Mouse (Mus musculus) C2C12 (cell line): ENCODE measurements around the gene Prdx5. TPM values are rescaled to one million over a fixed set of nuclear protein-coding genes. Genes with fewer than 3 reads are reported as not detected.

Source experiments
- H3K27me3 ChIP-seq: one replicate; pipeline ENCODE4 v1.6.1; 2011; ENCODE audit not compliant: control insufficient read depth, insufficient read depth, insufficient read length
- H3K36me3 ChIP-seq: one replicate; pipeline ENCODE4 v1.6.1; 2011; ENCODE audit not compliant: control insufficient read depth, insufficient read depth
- H3K4me3 ChIP-seq: one replicate; pipeline ENCODE4 v1.5.1; 2011; ENCODE audit warnings: mild to moderate bottlenecking, control low read depth; ENCODE audit not compliant: poor library complexity, insufficient read depth, severe bottlenecking
- H3K79me2 ChIP-seq: one replicate; pipeline ENCODE4 v1.6.1; 2011; ENCODE audit not compliant: control insufficient read depth, insufficient read depth
- H3K79me3 ChIP-seq: one replicate; pipeline ENCODE4 v1.6.1; 2011; ENCODE audit warnings: low read depth, control low read depth
- H3ac ChIP-seq: one replicate; pipeline ENCODE3; 2011; ENCODE audit warnings: low read depth; ENCODE audit not compliant: control insufficient read depth, insufficient read length
- CEBPB ChIP-seq: IDR thresholded peaks from one replicate; pipeline ENCODE4 v1.6.1; 2011; ENCODE audit warnings: low read depth, mild to moderate bottlenecking, control low read depth, moderate library complexity
- CTCF ChIP-seq: IDR thresholded peaks from one replicate; pipeline ENCODE4 v1.5.1; 2011; ENCODE audit not compliant: control insufficient read depth, insufficient read depth, insufficient read length
- FOSL1 ChIP-seq: IDR thresholded peaks from one replicate; pipeline ENCODE4 v1.8.0; 2011; ENCODE audit warnings: mild to moderate bottlenecking, low read length; ENCODE audit not compliant: poor library complexity, insufficient read depth, severe bottlenecking
- MAX ChIP-seq: IDR thresholded peaks from one replicate; pipeline ENCODE4 v1.6.1; 2011; ENCODE audit warnings: mild to moderate bottlenecking, control low read depth
- MYOD1 ChIP-seq: IDR thresholded peaks from one replicate; pipeline ENCODE4 v1.6.1; 2011; ENCODE audit warnings: low read depth; ENCODE audit not compliant: control insufficient read depth, insufficient read length
- MYOG ChIP-seq: IDR thresholded peaks from one replicate; pipeline ENCODE4 v1.6.1; 2011; ENCODE audit not compliant: control insufficient read depth, insufficient read length; ENCODE audit errors: extremely low read depth
- USF1 ChIP-seq: IDR thresholded peaks from one replicate; pipeline ENCODE4 v1.6.1; 2011; ENCODE audit warnings: low read depth, mild to moderate bottlenecking, control low read depth, moderate library complexity
- polyA plus RNA-seq: library from polyadenylated mRNA; unstranded; fragments of >200 nt; fragmentation: generic; extraction: Trizol; gene quantifications from one replicate; pipeline ENCODE4 v1.2.1, GENCODE M21; 2012; ENCODE audit warnings: missing spikeins

Gene Prdx5
- polyA plus RNA-seq, 1 experiment: 270 TPM

DNA sequence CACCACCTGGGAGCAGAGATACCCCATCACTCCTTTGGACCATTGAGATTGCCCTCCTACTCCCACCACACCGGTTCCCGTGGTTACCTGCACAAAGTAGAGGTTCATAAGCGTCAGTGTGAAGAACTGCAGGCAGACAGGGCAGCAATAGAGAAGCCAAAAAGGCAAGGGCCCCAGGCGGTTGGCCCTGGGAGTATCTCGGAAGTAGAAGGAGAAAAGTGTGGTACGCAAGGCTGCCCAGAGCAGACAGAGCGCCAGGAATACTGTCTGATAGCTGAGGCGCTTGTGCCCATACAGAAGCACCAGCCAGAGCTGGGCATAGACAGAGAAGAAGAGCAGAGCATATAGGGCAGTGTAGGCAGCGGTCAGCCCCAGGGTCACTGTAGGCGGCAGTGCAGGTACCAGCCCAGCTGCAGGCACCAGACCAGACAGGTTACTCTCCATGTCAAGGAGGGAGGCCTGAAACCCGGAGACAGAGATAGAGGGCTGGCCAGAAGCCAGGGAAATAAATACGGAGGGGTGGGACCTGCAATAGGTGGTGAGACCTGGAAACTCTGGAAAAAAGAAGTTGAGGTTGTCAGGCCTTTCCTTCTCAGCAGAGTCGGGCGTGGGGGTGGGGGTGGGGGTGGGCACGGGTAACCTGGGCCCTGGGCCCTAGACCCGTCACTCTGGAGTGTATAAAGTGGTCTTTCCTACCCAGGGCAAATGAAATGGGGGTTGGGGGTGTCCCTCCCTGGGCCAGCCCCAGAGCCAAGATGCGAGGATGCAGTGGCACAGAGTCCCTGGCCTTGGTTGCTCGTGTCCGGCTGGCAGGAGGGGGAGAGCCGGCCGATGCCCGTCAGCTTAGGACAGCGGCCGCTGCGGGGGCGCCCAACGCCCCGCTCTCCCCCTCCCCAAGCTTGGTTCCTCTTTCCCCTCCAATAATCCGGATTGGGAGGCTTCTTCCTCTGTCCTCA lies 30.8 kb upstream of the Prdx5 start:
- Histone ChIP-seq H3K79me3 (peaks cover 2% of the 10 kb centered on the region), H3K79me2 (peaks cover 25% of the 10 kb centered on the region), H3ac (peak overlapping the region; percentile 90), H3K36me3 (no peaks in the 10 kb centered on the region), H3K27me3 (no peaks in the 10 kb centered on the region), H3K4me3 (peak overlapping the region; percentile 65)
- TF ChIP-seq CTCF: no peak
- no peak for TF ChIP-seq CEBPB
- TF ChIP-seq MAX: no peak
- TF ChIP-seq USF1: no peak
- no peak for TF ChIP-seq MYOG
- no peak for TF ChIP-seq MYOD1
- no peak for TF ChIP-seq FOSL1

DNA sequence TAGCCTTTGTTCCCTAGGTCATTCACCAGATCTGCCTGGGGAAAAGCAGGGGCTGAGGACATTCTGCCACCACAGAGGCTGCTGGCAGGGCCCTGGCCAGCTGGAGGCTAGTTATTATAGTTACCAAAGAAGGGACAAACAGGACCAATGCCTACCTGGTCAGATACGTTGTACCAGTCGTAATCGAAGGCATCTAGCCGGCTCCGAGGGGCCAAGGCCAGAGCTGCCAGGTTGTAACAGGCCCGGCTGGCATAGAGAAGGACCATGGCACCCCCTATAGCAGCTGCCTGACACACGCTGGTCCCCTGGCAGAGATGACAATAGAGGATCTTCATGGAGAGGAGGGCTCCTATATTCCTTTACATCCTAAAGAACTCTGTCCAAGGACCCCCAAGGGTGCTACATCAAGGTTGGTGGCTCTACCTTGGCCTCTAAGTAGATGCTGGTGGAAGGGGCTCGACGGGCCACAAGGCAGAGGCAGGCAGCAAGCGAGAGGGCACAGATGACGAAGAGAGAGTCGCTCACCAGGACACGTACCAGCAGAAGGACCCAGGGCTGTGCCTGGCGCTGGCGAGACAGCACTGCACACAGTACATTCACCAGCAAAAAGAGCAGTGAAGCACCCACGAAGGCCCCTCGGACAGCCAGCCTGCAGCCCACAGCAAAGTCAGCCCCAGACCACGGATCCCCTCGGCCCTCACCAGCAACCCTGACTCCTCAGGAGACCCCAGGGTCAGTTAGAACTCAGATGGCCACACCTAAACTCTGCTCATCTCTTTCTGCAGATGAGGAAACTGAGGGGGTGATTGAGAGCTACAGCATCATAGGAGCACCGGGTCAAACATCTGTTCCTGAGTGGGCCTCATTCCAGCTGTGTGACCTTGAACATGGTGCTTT lies 29.4 kb upstream of the Prdx5 start:
- Histone ChIP-seq H3K79me2 (peaks cover 25% of the 10 kb centered on the region), H3ac (no peak overlapping the region), H3K4me3 (no peak overlapping the region), H3K36me3 (no peaks in the 10 kb centered on the region), H3K79me3 (peaks cover 2% of the 10 kb centered on the region), H3K27me3 (peaks cover under 1% of the 10 kb centered on the region)
- TF ChIP-seq MYOD1 (no peak), FOSL1 (no peak), MAX (no peak), CTCF (no peak), MYOG (no peak), USF1 (no peak), CEBPB (no peak)

- Histone ChIP-seq H3K36me3 (no peaks in the 10 kb centered on the region), H3K27me3 (peaks cover 16% of the 10 kb centered on the region), H3K4me3 (no peak overlapping the region), H3K79me2 (peaks cover 10% of the 10 kb centered on the region), H3ac (no peak overlapping the region), H3K79me3 (peaks cover 2% of the 10 kb centered on the region)
- TF ChIP-seq USF1: no peak
- no peak for TF ChIP-seq CEBPB
- TF ChIP-seq CTCF: no peak
- no peak for TF ChIP-seq MAX
- TF ChIP-seq FOSL1: no peak
- no peak for TF ChIP-seq MYOG
- no peak for TF ChIP-seq MYOD1
Observed at GRCm38 (mm10) chr19:6937541-6938465, 27.9 kb upstream of the Prdx5 start.

- TF ChIP-seq MYOD1 (no peak), FOSL1 (no peak), CEBPB (no peak), MYOG (no peak), USF1 (no peak), MAX (no peak), CTCF (no peak)
- Histone ChIP-seq H3K4me3 (no peak overlapping the region), H3K79me2 (peaks cover 6% of the 10 kb centered on the region), H3K36me3 (no peaks in the 10 kb centered on the region), H3ac (no peak overlapping the region), H3K27me3 (peaks cover 18% of the 10 kb centered on the region), H3K79me3 (no peaks in the 10 kb centered on the region)
Observed at GRCm38 (mm10) chr19:6936299-6936698, 26.4 kb upstream of the Prdx5 start.
